Mouse (Mus musculus) adrenal gland (tissue): ENCODE results near the gene Orm2.

Experiments
- intact Hi-C: fragments of 180-260 bp; cut with DNase I; formaldehyde crosslinking; loops from one replicate; pipeline ENCODE4 v1.15.1; 2025

Orm2 gene

DNA sequence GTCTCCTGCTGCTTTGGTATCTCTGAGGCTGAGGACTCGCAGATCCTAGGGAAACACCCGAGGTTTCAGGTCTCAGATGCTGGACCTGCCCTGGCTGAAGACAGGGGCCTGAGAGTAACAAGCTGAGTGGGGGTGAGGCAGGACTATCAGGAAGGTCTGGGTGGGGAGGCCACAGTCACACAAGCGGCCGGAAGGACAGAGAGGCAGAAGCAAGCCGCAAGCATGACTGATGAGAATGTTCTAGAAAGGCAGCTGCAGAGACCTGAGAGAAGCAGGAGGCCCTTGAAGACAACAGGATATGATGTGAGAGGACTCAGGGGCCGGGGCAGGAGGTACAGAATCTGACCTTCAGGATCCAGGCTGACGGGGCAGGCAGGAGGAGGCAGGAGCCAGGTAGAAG lies 42.0 kb downstream of the Orm2 start:
- intact Hi-C loops = no loop called here

- intact Hi-C loops = no loop called here
Measured at GRCm38 (mm10) chr4:63405051-63405450, 42.8 kb downstream of the Orm2 start.

GRCm38 (mm10) chr4:63405683-63406082 lies 43.4 kb downstream of the Orm2 start:
- intact Hi-C loops = no loop called here

DNA sequence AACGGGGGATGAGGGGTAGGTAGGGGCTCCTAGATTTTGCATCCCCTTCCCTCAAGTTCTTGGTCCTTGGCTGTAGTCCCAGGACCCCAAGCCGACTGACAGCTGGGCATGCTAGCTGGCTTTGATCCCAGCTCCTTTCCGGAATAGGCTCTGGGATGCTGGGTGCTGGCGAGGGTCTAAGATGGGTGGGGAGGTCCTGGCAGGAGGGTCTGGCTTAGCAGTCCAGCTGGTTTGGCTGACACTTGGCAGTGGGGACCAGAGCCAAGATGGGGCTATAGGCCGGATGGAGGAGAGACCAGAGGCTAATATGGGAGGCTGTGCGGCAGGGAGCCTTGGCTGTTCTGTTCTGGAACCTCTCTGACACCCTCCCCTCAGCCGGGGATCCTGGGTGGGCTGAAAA lies 46.0 kb downstream of the Orm2 start:
- intact Hi-C loops = loop anchor here (2.0 kb wide), 1 partner anchor 39 kb away; no protein-coding TSS in a partner anchor

- intact Hi-C loops = loop anchor here (2.0 kb wide), 1 partner anchor 40 kb away; no protein-coding TSS in a partner anchor
Measured at GRCm38 (mm10) chr4:63408649-63409048, 46.4 kb downstream of the Orm2 start.

GRCm38 (mm10) chr4:63409317-63409907 lies 47.2 kb downstream of the Orm2 start:
- intact Hi-C loops = loop anchor here (2.0 kb wide), 1 partner anchor 41 kb away; no protein-coding TSS in a partner anchor

GRCm38 (mm10) chr4:63409908-63410582 lies 47.8 kb downstream of the Orm2 start:
- intact Hi-C loops = loop anchor here (2.0 to 10.0 kb wide), 2 partner anchors 41 to 175 kb away; no protein-coding TSS in a partner anchor

GRCm38 (mm10) chr4:63410583-63410934 lies 48.3 kb downstream of the Orm2 start:
- intact Hi-C loops = loop anchor here (10.0 kb wide), 1 partner anchor 174 kb away; no protein-coding TSS in a partner anchor

DNA sequence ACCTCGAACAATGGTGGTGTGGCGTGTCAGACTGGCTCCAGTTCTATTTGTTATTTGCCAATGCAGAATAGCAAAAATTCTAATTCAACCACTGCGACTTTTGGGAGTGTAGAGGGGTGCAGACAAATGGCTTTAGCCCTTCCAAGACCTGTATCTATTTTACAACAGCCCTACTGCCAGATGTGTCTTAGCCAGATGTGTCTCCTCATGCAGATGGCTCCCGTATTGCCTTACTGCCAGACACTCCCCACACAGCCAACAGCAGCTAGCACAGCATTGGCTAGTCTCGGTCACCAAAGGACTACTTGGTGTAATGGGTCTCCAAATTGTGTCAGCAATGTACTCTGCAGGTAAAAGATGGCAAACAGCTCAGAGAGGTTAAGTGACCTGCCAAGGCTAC lies 49.0 kb downstream of the Orm2 start:
- intact Hi-C loops = loop anchor here (10.0 kb wide), 1 partner anchor 174 kb away; no protein-coding TSS in a partner anchor

DNA sequence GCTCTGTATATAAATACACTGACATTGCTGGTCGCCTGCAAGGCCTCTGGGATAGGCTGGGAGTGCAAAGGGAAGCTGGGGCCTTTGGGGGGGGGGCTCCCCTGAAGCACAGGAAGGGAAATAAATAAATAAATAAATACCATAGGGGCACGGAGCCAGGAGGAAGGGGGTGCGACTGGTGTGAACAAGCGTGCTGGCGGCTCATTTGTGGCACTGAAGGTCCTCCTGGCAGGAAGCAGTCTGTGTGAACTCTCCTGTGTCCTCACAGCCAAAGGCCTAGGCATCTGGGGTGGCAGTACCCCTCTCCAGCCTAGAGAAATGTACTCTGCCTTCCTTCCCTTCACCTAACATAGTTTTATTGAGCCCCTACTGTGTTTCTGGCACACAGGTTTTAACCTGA lies 52.7 kb downstream of the Orm2 start:
- intact Hi-C loops = loop anchor here (5.0 to 10.0 kb wide), 3 partner anchors 170 to 532 kb away; no protein-coding TSS in a partner anchor
